Mouse (Mus musculus) C2C12 (cell line): Measurements from ENCODE around the gene Kank1.

Source experiments
- CEBPB ChIP-seq: IDR thresholded peaks from one replicate; pipeline ENCODE4 v1.6.1; 2011; ENCODE audit warnings: low read depth, mild to moderate bottlenecking, control low read depth, moderate library complexity
- CTCF ChIP-seq: IDR thresholded peaks from one replicate; pipeline ENCODE4 v1.5.1; 2011; ENCODE audit not compliant: control insufficient read depth, insufficient read depth, insufficient read length
- FOSL1 ChIP-seq: IDR thresholded peaks from one replicate; pipeline ENCODE4 v1.8.0; 2011; ENCODE audit warnings: mild to moderate bottlenecking, low read length; ENCODE audit not compliant: poor library complexity, insufficient read depth, severe bottlenecking
- MAX ChIP-seq: IDR thresholded peaks from one replicate; pipeline ENCODE4 v1.6.1; 2011; ENCODE audit warnings: mild to moderate bottlenecking, control low read depth
- MYOD1 ChIP-seq: IDR thresholded peaks from one replicate; pipeline ENCODE4 v1.6.1; 2011; ENCODE audit warnings: low read depth; ENCODE audit not compliant: control insufficient read depth, insufficient read length
- MYOG ChIP-seq: IDR thresholded peaks from one replicate; pipeline ENCODE4 v1.6.1; 2011; ENCODE audit not compliant: control insufficient read depth, insufficient read length; ENCODE audit errors: extremely low read depth
- USF1 ChIP-seq: IDR thresholded peaks from one replicate; pipeline ENCODE4 v1.6.1; 2011; ENCODE audit warnings: low read depth, mild to moderate bottlenecking, control low read depth, moderate library complexity

GRCm38 (mm10) chr19:25380675-25381074 lies 143.9 kb downstream of the Kank1 start:
- no peak for TF ChIP-seq CTCF
- no peak for TF ChIP-seq MYOG
- TF ChIP-seq CEBPB: no peak
- TF ChIP-seq MAX: no peak
- no peak for TF ChIP-seq USF1
- TF ChIP-seq MYOD1: no peak
- no peak for TF ChIP-seq FOSL1
